Mouse (Mus musculus) hematopoietic stem cell, adult 5-6 weeks (primary cell): ENCODE measurements at regions not wholly inside any gene's neighbourhood (a gene's known extent, or its start where the extent isn't known, plus 50 kb on each side); places are given as distances from the start of the nearest gene placed in this dataset.

Source experiments
- ATAC-seq, 2 experiments: fragments of 125-278 bp in 1 of 2; replicated peaks in 1 of 2; 2 replicates each; pipeline ENCODE4 v1.8.0; 2016 to 2017; ENCODE audit warnings: inconsistent platforms in 2 of 2, mild to moderate bottlenecking in 2 of 2, moderate number of reproducible peaks in 2 of 2, low read depth in 1 of 2, moderate TSS enrichment in 1 of 2; ENCODE audit not compliant: low FRiP score in 2 of 2, poor library complexity in 2 of 2, severe bottlenecking in 2 of 2, insufficient read depth in 1 of 2, low TSS enrichment in 1 of 2

GRCm38 (mm10) chr10:83819266-83819949 lies 96.7 kb downstream of the 1500009L16Rik start:
- ATAC-seq, result peak; percentile 66 to 88

DNA sequence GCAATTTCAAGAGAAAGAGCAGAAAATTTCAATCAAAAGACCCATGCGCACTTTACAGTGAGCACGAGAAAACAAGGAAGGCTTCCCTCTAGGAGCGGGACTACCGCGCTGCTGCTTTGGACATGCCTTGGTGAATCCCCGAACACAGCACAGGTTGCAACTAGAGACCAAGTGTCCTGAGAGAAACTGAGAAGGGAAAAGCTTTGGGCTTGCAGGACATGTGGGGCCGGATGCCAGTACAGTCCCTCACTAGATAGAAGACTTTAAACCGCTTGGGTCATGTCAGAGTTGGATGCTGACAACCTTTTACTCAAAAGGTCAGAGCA lies 97.2 kb downstream of the 1500009L16Rik start:
- ATAC-seq, result no peak

- no peak for ATAC-seq
These were observed 98.4 kb downstream of the 1500009L16Rik start for GRCm38 (mm10) chr10:83821089-83821488.

DNA sequence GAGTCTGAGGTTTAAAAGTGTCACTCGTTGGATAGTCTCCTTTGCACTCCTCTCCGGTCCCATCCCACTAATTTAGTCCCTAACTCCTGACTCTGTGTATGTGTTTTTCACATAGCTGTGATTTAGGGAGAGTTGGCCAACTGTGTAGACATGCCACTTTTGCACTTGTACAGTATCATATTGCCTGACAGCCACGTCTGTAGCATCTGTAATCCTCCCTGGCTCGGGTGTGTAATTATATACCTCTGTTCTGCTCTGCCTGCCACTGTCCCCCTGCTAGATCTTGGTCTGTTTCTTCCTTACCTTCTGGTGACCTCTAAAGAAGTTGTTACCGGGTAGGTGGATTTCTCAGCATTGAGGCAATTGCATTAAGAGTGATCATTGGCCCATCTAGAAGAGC lies 103.4 kb downstream of the 1500009L16Rik start:
- ATAC-seq, result no peak

DNA sequence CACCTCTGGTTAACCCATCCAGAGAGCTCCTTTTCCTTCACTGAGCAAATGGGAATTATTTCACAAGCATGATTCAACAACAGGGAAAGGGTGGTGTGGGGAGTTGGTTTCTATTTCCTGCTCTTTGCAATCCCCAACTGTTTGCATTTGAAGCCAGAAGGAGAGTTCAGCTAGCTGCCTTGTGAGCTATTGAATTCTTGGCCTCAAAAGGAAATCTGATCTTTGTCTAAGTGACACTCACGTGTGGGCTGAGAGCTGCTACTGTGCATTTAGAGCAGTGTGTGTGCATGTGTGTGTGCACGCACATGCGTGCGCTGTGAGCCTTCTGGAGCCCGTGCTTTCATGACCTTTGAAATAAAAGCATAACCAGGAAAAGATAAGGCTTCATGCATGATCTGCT lies 113.7 kb downstream of the 1500009L16Rik start:
- no peak for ATAC-seq

DNA sequence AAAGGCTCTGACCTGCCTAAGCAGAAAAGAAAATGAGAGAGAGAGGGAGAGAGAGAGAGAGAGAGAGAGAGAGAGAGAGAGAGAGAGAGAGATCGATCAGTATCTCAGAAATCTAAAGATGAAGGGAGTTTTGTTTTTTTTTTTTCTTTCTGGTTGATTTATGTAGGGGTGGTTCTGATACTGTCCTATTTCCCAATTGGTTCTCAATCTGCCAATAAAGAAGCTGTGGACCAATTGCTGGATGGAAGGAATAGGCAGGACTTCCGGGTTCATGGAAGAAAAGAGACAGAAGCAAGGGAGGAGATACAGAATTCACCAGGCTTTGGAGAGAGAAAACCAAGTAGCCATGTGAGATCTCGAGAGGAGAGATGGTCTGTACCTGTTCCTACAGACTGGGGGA lies 117.6 kb downstream of the 1500009L16Rik start:
- ATAC-seq, result no peak

DNA sequence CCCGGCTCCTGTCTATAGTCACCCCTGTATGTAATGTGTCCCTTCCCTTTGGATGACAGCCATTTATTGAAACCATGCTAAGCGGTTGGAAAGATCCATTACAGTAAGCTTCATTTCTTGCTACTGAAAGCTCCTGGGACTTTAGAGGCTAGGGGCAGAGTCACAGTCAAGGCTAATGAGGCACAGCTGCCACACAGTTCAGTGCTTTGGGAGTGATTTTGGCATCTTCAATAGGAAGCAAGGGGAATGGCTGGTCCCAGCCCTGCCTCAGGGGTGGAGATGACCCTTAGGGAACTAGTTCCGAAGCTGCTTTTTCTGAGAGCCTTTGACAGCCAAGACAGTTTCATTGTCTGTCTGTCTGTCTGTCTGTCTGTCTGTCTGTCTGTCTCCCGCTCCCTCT lies 128.2 kb downstream of the 1500009L16Rik start:
- ATAC-seq, result no peak

DNA sequence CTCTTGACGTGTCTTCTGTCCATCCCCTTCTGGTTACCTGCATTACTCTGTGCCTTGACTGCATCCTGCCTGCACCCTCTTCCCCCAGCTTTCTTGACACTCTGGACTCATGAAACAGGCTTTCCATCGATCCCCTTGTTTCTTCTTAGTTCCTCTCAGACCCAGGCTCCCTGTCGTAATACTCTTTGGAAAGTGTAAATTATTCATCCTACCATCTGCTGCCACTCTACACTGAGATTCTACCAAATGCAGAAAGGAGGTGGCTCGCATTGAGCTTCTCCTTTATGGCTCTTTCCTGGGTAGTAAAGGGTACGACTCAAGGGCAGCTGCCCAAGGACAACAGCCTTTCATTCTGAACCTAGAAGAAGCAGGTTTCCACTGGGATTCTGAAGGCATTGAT lies 129.5 kb downstream of the 1500009L16Rik start:
- no peak for ATAC-seq

GRCm38 (mm10) chr10:83852806-83853205 lies 130.1 kb downstream of the 1500009L16Rik start:
- ATAC-seq, result no peak

- ATAC-seq, result peak; percentile 58 to 76
These were observed 135.3 kb downstream of the 1500009L16Rik start for GRCm38 (mm10) chr10:83857794-83858442.

GRCm38 (mm10) chr10:83858689-83859088 lies 136.0 kb downstream of the 1500009L16Rik start:
- no peak for ATAC-seq

- no peak for ATAC-seq
These were observed 137.0 kb downstream of the 1500009L16Rik start for GRCm38 (mm10) chr10:83859633-83860032.

DNA sequence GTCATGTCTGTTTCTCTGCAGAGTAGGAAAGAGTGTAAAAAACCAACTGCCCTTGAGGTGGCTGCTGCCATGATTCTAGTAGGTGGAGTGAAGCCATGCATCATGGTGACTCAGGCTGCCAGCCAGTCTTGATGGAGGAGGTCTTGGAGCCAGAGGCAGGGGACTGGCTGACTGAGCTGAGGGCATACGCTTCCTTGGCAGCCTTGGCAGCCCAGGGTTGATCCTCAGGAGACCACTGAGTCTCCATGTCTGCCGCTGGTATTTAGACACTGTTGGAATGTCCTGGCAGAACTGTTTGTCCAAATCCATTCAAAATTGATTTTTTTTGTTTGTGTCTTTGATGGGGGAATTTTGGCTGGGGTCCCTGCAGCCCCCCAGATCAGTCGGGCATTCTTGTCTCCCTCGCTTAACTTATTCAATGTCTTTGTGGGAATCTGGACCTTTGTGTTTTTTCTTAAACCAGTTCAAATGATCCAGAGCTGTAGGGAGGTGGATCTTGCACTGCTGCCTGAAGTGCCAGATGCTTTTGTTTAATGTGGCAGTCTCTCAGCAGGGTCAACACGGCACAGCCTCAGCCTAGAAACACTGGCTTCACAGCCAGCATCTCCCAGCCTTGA lies 139.0 kb downstream of the 1500009L16Rik start:
- ATAC-seq, result no peak

- no peak for ATAC-seq
These were observed 141.9 kb downstream of the 1500009L16Rik start for GRCm38 (mm10) chr10:83864591-83864990.

GRCm38 (mm10) chr10:83865929-83866328 lies 143.3 kb downstream of the 1500009L16Rik start:
- no peak for ATAC-seq

- no peak for ATAC-seq
These were observed 149.2 kb downstream of the 1500009L16Rik start for GRCm38 (mm10) chr10:83871736-83872400.

GRCm38 (mm10) chr10:83878745-83879144 lies 156.1 kb downstream of the 1500009L16Rik start:
- ATAC-seq, result no peak
